9 mouse cellular contexts compared by ENCODE assay signal in genomic region chr3:138463137-138463536, GRCm38 (mm10). TPM values are rescaled to one million over a fixed set of nuclear protein-coding genes. Genes with fewer than 3 reads are reported as not detected.
A peak's percentile ranks its signal among the peaks of the same experiment; 100 is the strongest.
DNase-seq lines count a peak whose midpoint lies in the region; ATAC-seq and TF ChIP-seq lines count a peak whose summit lies in the region.
"Had no signal": no experiment of that assay in that cellular context is flagged by ENCODE, and none has a peak within 500 bp of the region (broad histone marks: within the 10 kb centered on the region; RNA-seq: fewer than 3 reads in every experiment).

No protein-coding gene starts in this region.

- H3K4me1 ChIP-seq in thymus, adult 2 months (replicated peaks; ENCODE audit: control insufficient read depth, insufficient read depth, low read length): no peaks in the 10 kb centered on the region
- no peaks in the 10 kb centered on the region for H3K4me1 ChIP-seq in intestine, postnatal 0 days (replicated peaks; ENCODE audit: control insufficient read depth, insufficient read depth, low read length)

- H3K4me2 ChIP-seq in intestine, postnatal 0 days (replicated peaks; ENCODE audit: low read depth): no peak overlapping the region

- H3K9me3 ChIP-seq in intestine, postnatal 0 days (ENCODE audit: control insufficient read depth): no peaks in the 10 kb centered on the region

- no peak overlapping the region for H3K9ac ChIP-seq in intestine, postnatal 0 days (ENCODE audit: low read depth, low read length)

- peak; percentile 10 for DNase-seq in thymus, adult 2 months
- no peak for DNase-seq in thymus, adult 18-20 months
- peak; percentile 33 for DNase-seq in lung, postnatal 10 days
- DNase-seq in telencephalon, adult 2 months (ENCODE audit: low read depth, low spot score): peak; percentile 23
- no peak for DNase-seq in cerebellum, adult 9-10 months

- ATAC-seq in common myeloid progenitor, adult 5-6 weeks (replicated peaks; ENCODE audit: low read depth, poor library complexity, severe bottlenecking): peak; percentile 80
- peak; percentile 76; the same call in 1 of the 2 replicates for ATAC-seq in intestine, postnatal 0 days

- no peaks in the 10 kb centered on the region for H3K27me3 ChIP-seq in thymus, adult 2 months (ENCODE audit: control insufficient read depth, insufficient read depth, low read length)
- H3K27me3 ChIP-seq in intestine, postnatal 0 days (replicated peaks; ENCODE audit: control insufficient read depth, insufficient read depth, low read length): no peaks in the 10 kb centered on the region

- H3K36me3 ChIP-seq in thymus, adult 2 months (ENCODE audit: control insufficient read depth, insufficient read depth, low read length): peaks cover 76% of the 10 kb centered on the region
- H3K36me3 ChIP-seq in intestine, postnatal 0 days (ENCODE audit: control insufficient read depth, insufficient read depth): peaks cover 72% of the 10 kb centered on the region

- TF ChIP-seq CTCF in thymus, adult 2 months (IDR thresholded peaks at IDR 0.05; ENCODE audit: borderline replicate concordance, control insufficient read depth, extremely low read depth, insufficient read depth, low read length, poor library complexity): no peak
- TF ChIP-seq CTCF in intestine, postnatal 0 days (IDR thresholded peaks at IDR 0.05; ENCODE audit: low read depth): peak; percentile 79

- TF ChIP-seq POLR2A in thymus, adult 2 months (IDR thresholded peaks at IDR 0.05; ENCODE audit: control insufficient read depth, extremely low read depth, insufficient read depth, low read length, poor library complexity): no peak

- WGBS in thymus, adult 2 months: 89% methylated on average over 2 of the region's 2 CpGs
- 70% methylated on average over 2 of the region's 2 CpGs for WGBS in intestine, postnatal 0 days

- no peak overlapping the region for H3K4me3 ChIP-seq in thymus, adult 2 months (ENCODE audit: control insufficient read depth, insufficient read depth, low read length)
- H3K4me3 ChIP-seq in intestine, postnatal 0 days (ENCODE audit: low read depth, low read length): no peak overlapping the region

- H3K27ac ChIP-seq in thymus, adult 2 months (ENCODE audit: control insufficient read depth, insufficient read depth, low read length): no peak overlapping the region
- no peak overlapping the region for H3K27ac ChIP-seq in intestine, postnatal 0 days (ENCODE audit: low read depth, low read length)

RNA-seq across cellular contexts. Expression of gene Adh5, which starts 20.2 kb away (rescaled TPM):
- 37.5 TPM in 2 replicates for polyA plus RNA-seq in thymus, adult 2 months (2012; rRNA removed)
- 139 and 141 TPM in 2 replicates for total RNA-seq in common myeloid progenitor, adult 5-6 weeks (2017)
- polyA plus RNA-seq in intestine, postnatal 0 days (2015; fragmentation: Nextera tagmentation; extraction: Ambion mirVana): 105 and 111 TPM in 2 replicates

RNA-seq across cellular contexts. Expression of gene Metap1, which starts 26.2 kb away (rescaled TPM):
- 18.6 and 23.1 TPM in 2 replicates for polyA plus RNA-seq in thymus, adult 2 months (2012; rRNA removed)
- total RNA-seq in common myeloid progenitor, adult 5-6 weeks (2017): 48.5 and 61.1 TPM in 2 replicates
- 29.0 and 29.6 TPM in 2 replicates for polyA plus RNA-seq in intestine, postnatal 0 days (2015; fragmentation: Nextera tagmentation; extraction: Ambion mirVana)

RNA-seq across cellular contexts. Expression of gene Adh4, which starts 47.9 kb away (rescaled TPM):
- polyA plus RNA-seq in thymus, adult 2 months (2012; rRNA removed): not detected in 2 replicates
- not detected in 2 replicates for total RNA-seq in common myeloid progenitor, adult 5-6 weeks (2017)
- polyA plus RNA-seq in intestine, postnatal 0 days (2015; fragmentation: Nextera tagmentation; extraction: Ambion mirVana): 0.51 TPM in 1 of 2 replicates, not detected in the other
- total RNA-seq: heart, postnatal 10 days had no signal
- polyA plus RNA-seq: stomach, embryonic 16.5 days had no signal

Comparison
In these comparisons a context has a peak if more than half of its experiments do, and no peak if none do; other contexts are left out.
1. DNase-seq: peak in thymus, adult 2 months (single experiment), lung, postnatal 10 days (single experiment) and telencephalon, adult 2 months (single experiment); none in thymus, adult 18-20 months (0 of 2) and cerebellum, adult 9-10 months (single experiment).